Mouse (Mus musculus): ENCODE measurements around the gene Srl. TPM values are rescaled to one million over a fixed set of nuclear protein-coding genes. Genes with fewer than 3 reads are reported as not detected.
"Not testable (repeated sequence)": the region's sequence is repeated elsewhere in the genome, so short reads cannot be mapped to it uniquely, and the experiment has no call there.

Gene Srl
- polyA plus RNA-seq, 1 experiment from 2014 or later = 28.6 TPM

GRCm38 (mm10) chr16:4544845-4545244 lies 3.2 kb upstream of the Srl start:
- H3K4me2 ChIP-seq (ENCODE audit: low read depth, low read length) = no peak overlapping the region
- H3K4me1 ChIP-seq (ENCODE audit: control insufficient read depth, insufficient read depth, low read length) = peaks cover 3% of the 10 kb centered on the region; the same call in 1 of the 2 replicates
- no peaks in the 10 kb centered on the region for H3K9me3 ChIP-seq (replicated peaks; ENCODE audit: control insufficient read depth, low read length)
- WGBS = 69% methylated on average over 9 of the region's 9 CpGs
- H3K27ac ChIP-seq (ENCODE audit: low read length) = no peak overlapping the region
- H3K4me3 ChIP-seq (replicated peaks; ENCODE audit: low read length) = no peak overlapping the region
- no peak for ATAC-seq (ENCODE audit: insufficient read depth, low FRiP score)
- H3K36me3 ChIP-seq (ENCODE audit: control insufficient read depth, insufficient read depth, low read length) = peaks cover 12% of the 10 kb centered on the region; the same call in 1 of the 2 replicates
- H3K9ac ChIP-seq (ENCODE audit: low read length) = no peak overlapping the region
- no peaks in the 10 kb centered on the region for H3K27me3 ChIP-seq (ENCODE audit: control insufficient read depth, insufficient read depth, low read length)

- Histone ChIP-seq H3K4me1 (ENCODE audit: control insufficient read depth, insufficient read depth, low read length) (peaks cover 3% of the 10 kb centered on the region; the same call in 1 of the 2 replicates), H3K36me3 (ENCODE audit: control insufficient read depth, insufficient read depth, low read length) (peaks cover 12% of the 10 kb centered on the region; the same call in 1 of the 2 replicates)
Observed at GRCm38 (mm10) chr16:4543266-4543665, 1.6 kb upstream of the Srl start.

GRCm38 (mm10) chr16:4542236-4542774 lies 689 bp upstream of the Srl start:
- peak overlapping the region; percentile 57 for H3K4me3 ChIP-seq (replicated peaks; ENCODE audit: low read length)
- H3K27me3 ChIP-seq (ENCODE audit: control insufficient read depth, insufficient read depth, low read length) = no peaks in the 10 kb centered on the region
- peaks cover 3% of the 10 kb centered on the region; the same call in 1 of the 2 replicates for H3K4me1 ChIP-seq (ENCODE audit: control insufficient read depth, insufficient read depth, low read length)
- peaks cover 11% of the 10 kb centered on the region; the same call in 1 of the 2 replicates for H3K36me3 ChIP-seq (ENCODE audit: control insufficient read depth, insufficient read depth, low read length)
- 0 out of 2 replicates have a peak overlapping the region, but pooled peaks have one; percentile 13 for H3K27ac ChIP-seq (ENCODE audit: low read length)
- H3K9me3 ChIP-seq (replicated peaks; ENCODE audit: control insufficient read depth, low read length) = no peaks in the 10 kb centered on the region
- H3K4me2 ChIP-seq (ENCODE audit: low read depth, low read length) = peak overlapping the region; percentile 44
- H3K9ac ChIP-seq (ENCODE audit: low read length) = peak overlapping the region; percentile 46; the same call in 1 of the 2 replicates
- ATAC-seq (ENCODE audit: insufficient read depth, low FRiP score) = no peak
- 35% methylated on average over 7 of the region's 7 CpGs for WGBS

More at GRCm38 (mm10) chr16:4543266-4543665, 1.6 kb upstream of the Srl start:
- WGBS = 62% methylated on average over 3 of the region's 3 CpGs
- Histone ChIP-seq H3K9ac (ENCODE audit: low read length) (no peak overlapping the region), H3K4me3 (replicated peaks; ENCODE audit: low read length) (no peak overlapping the region), H3K27me3 (ENCODE audit: control insufficient read depth, insufficient read depth, low read length) (no peaks in the 10 kb centered on the region), H3K9me3 (replicated peaks; ENCODE audit: control insufficient read depth, low read length) (no peaks in the 10 kb centered on the region), H3K4me2 (ENCODE audit: low read depth, low read length) (no peak overlapping the region), H3K27ac (ENCODE audit: low read length) (no peak overlapping the region)
- ATAC-seq (ENCODE audit: insufficient read depth, low FRiP score) = no peak

- no peaks in the 10 kb centered on the region for H3K9me3 ChIP-seq (replicated peaks; ENCODE audit: control insufficient read depth, low read length)
- H3K4me1 ChIP-seq (ENCODE audit: control insufficient read depth, insufficient read depth, low read length) = peaks cover 3% of the 10 kb centered on the region; the same call in 1 of the 2 replicates
- peak overlapping the region; percentile 77 for H3K9ac ChIP-seq (ENCODE audit: low read length)
- WGBS = 53% methylated on average over 4 of the region's 4 CpGs
- peak overlapping the region; percentile 68 for H3K4me2 ChIP-seq (ENCODE audit: low read depth, low read length)
- H3K27ac ChIP-seq (ENCODE audit: low read length) = no peak overlapping the region
- peak overlapping the region; percentile 57 for H3K4me3 ChIP-seq (replicated peaks; ENCODE audit: low read length)
- 0 out of 2 replicates have a peak, but pooled peaks cover 5% of the 10 kb centered on the region for H3K36me3 ChIP-seq (ENCODE audit: control insufficient read depth, insufficient read depth, low read length)
- H3K27me3 ChIP-seq (ENCODE audit: control insufficient read depth, insufficient read depth, low read length) = no peaks in the 10 kb centered on the region
- no peak for ATAC-seq (ENCODE audit: insufficient read depth, low FRiP score)
Observed at GRCm38 (mm10) chr16:4541033-4541432, 583 bp downstream of the Srl start.

GRCm38 (mm10) chr16:4540064-4540775 lies 1.4 kb downstream of the Srl start:
- Histone ChIP-seq H3K4me1 (ENCODE audit: control insufficient read depth, insufficient read depth, low read length) (peaks cover 3% of the 10 kb centered on the region; the same call in 1 of the 2 replicates), H3K9ac (ENCODE audit: low read length) (no peak overlapping the region), H3K4me2 (ENCODE audit: low read depth, low read length) (no peak overlapping the region), H3K4me3 (replicated peaks; ENCODE audit: low read length) (no peak overlapping the region), H3K27me3 (ENCODE audit: control insufficient read depth, insufficient read depth, low read length) (no peaks in the 10 kb centered on the region), H3K36me3 (ENCODE audit: control insufficient read depth, insufficient read depth, low read length) (0 out of 2 replicates have a peak, but pooled peaks cover 2% of the 10 kb centered on the region), H3K27ac (ENCODE audit: low read length) (no peak overlapping the region), H3K9me3 (replicated peaks; ENCODE audit: control insufficient read depth, low read length) (no peaks in the 10 kb centered on the region)
- no peak for ATAC-seq (ENCODE audit: insufficient read depth, low FRiP score)
- 88% methylated on average over 12 of the region's 12 CpGs for WGBS

GRCm38 (mm10) chr16:4539521-4539920 lies 2.1 kb downstream of the Srl start:
- Histone ChIP-seq H3K36me3 (ENCODE audit: control insufficient read depth, insufficient read depth, low read length) (no peaks in the 10 kb centered on the region), H3K4me2 (ENCODE audit: low read depth, low read length) (no peak overlapping the region), H3K9me3 (replicated peaks; ENCODE audit: control insufficient read depth, low read length) (no peaks in the 10 kb centered on the region), H3K27ac (ENCODE audit: low read length) (no peak overlapping the region), H3K4me3 (replicated peaks; ENCODE audit: low read length) (no peak overlapping the region), H3K27me3 (ENCODE audit: control insufficient read depth, insufficient read depth, low read length) (no peaks in the 10 kb centered on the region), H3K9ac (ENCODE audit: low read length) (no peak overlapping the region), H3K4me1 (ENCODE audit: control insufficient read depth, insufficient read depth, low read length) (peaks cover 3% of the 10 kb centered on the region; the same call in 1 of the 2 replicates)
- ATAC-seq (ENCODE audit: insufficient read depth, low FRiP score) = no peak
- 83% methylated on average over 4 of the region's 4 CpGs for WGBS

- Histone ChIP-seq H3K9ac (ENCODE audit: low read length) (no peak overlapping the region), H3K4me2 (ENCODE audit: low read depth, low read length) (no peak overlapping the region), H3K9me3 (replicated peaks; ENCODE audit: control insufficient read depth, low read length) (no peaks in the 10 kb centered on the region), H3K27me3 (ENCODE audit: control insufficient read depth, insufficient read depth, low read length) (no peaks in the 10 kb centered on the region), H3K4me3 (replicated peaks; ENCODE audit: low read length) (no peak overlapping the region), H3K27ac (ENCODE audit: low read length) (no peak overlapping the region), H3K36me3 (ENCODE audit: control insufficient read depth, insufficient read depth, low read length) (no peaks in the 10 kb centered on the region), H3K4me1 (ENCODE audit: control insufficient read depth, insufficient read depth, low read length) (peaks cover 3% of the 10 kb centered on the region; the same call in 1 of the 2 replicates)
- WGBS = 48% methylated on average over 3 of the region's 3 CpGs
- ATAC-seq (ENCODE audit: insufficient read depth, low FRiP score) = no peak
Observed at GRCm38 (mm10) chr16:4537616-4538358, 3.8 kb downstream of the Srl start.

GRCm38 (mm10) chr16:4527373-4527772 lies 14.2 kb downstream of the Srl start:
- H3K4me3 ChIP-seq (replicated peaks; ENCODE audit: low read length); H3K4me2 ChIP-seq (ENCODE audit: low read depth, low read length); H3K9me3 ChIP-seq (replicated peaks; ENCODE audit: control insufficient read depth, low read length); H3K27ac ChIP-seq (ENCODE audit: low read length); H3K27me3 ChIP-seq (ENCODE audit: control insufficient read depth, insufficient read depth, low read length); H3K4me1 ChIP-seq (ENCODE audit: control insufficient read depth, insufficient read depth, low read length); ATAC-seq (ENCODE audit: insufficient read depth, low FRiP score); H3K9ac ChIP-seq (ENCODE audit: low read length); H3K36me3 ChIP-seq (ENCODE audit: control insufficient read depth, insufficient read depth, low read length): not testable (repeated sequence)
- whole genome bisulfite sequencing = 89% methylated on average over 12 of the region's 12 CpGs
